Comparison of ENCODE assay signal across 8 mouse cellular contexts in genomic region chr2:30473431-30474031, GRCm38 (mm10). TPM values are rescaled to one million over a fixed set of nuclear protein-coding genes. Genes with fewer than 3 reads are reported as not detected.
A peak's percentile ranks its signal among the peaks of the same experiment; 100 is the strongest.
DNase-seq lines count a peak whose midpoint lies in the region; ATAC-seq and TF ChIP-seq lines count a peak whose summit lies in the region.

No protein-coding gene starts in this region.

- WGBS in heart, postnatal 0 days, result under 1% methylated on average over 58 of the region's 80 CpGs
- WGBS in limb, embryonic 15.5 days, result under 1% methylated on average over 72 of the region's 80 CpGs
- WGBS in midbrain, embryonic 16.5 days, result under 1% methylated on average over 52 of the region's 80 CpGs

- H3K27ac ChIP-seq in heart, postnatal 0 days (ENCODE audit: low read depth), result peak overlapping the region; percentile 91
- H3K27ac ChIP-seq in limb, embryonic 15.5 days, result peak overlapping the region; percentile 97
- H3K27ac ChIP-seq in midbrain, embryonic 16.5 days (ENCODE audit: low read length), result peak overlapping the region; percentile 89

- peak overlapping the region; percentile 85 for H3K4me3 ChIP-seq in heart, postnatal 0 days (ENCODE audit: low read depth, low read length)
- H3K4me3 ChIP-seq in limb, embryonic 15.5 days, result peak overlapping the region; percentile 83
- H3K4me3 ChIP-seq in midbrain, embryonic 16.5 days (ENCODE audit: low read depth, low read length), result peak overlapping the region; percentile 82

- peak; percentile 12 for DNase-seq in cerebellum, adult 11-12 months
- DNase-seq in cerebellum, adult 18-20 months, result no peak
- peak; percentile 59 for DNase-seq in right cerebral cortex, postnatal 14 days
- DNase-seq in right cerebral cortex, postnatal 4 days, result no peak
- no peak for DNase-seq in heart, postnatal 0 days (ENCODE audit: low spot score)

- H3K36me3 ChIP-seq in heart, postnatal 0 days (replicated peaks; ENCODE audit: control insufficient read depth, insufficient read depth, low read length), result no peaks in the 10 kb centered on the region
- H3K36me3 ChIP-seq in limb, embryonic 15.5 days, result no peaks in the 10 kb centered on the region
- no peaks in the 10 kb centered on the region for H3K36me3 ChIP-seq in midbrain, embryonic 16.5 days (ENCODE audit: control insufficient read depth, insufficient read depth, low read length)

- peak overlapping the region; percentile 89 for H3K9ac ChIP-seq in heart, postnatal 0 days (replicated peaks; ENCODE audit: low read depth, low read length)
- peak overlapping the region; percentile 94 for H3K9ac ChIP-seq in limb, embryonic 15.5 days
- H3K9ac ChIP-seq in midbrain, embryonic 16.5 days (ENCODE audit: low read depth, low read length), result peak overlapping the region; percentile 96

- peak overlapping the region; percentile 96 for H3K4me2 ChIP-seq in heart, postnatal 0 days (ENCODE audit: low read depth, low read length)
- peak overlapping the region; percentile 96 for H3K4me2 ChIP-seq in limb, embryonic 15.5 days
- H3K4me2 ChIP-seq in midbrain, embryonic 16.5 days (ENCODE audit: low read length), result peak overlapping the region; percentile 100

- ATAC-seq in heart, postnatal 0 days (ENCODE audit: insufficient read depth, low read depth), result peak; percentile 32
- peak; percentile 7; the same call in 1 of the 2 replicates for ATAC-seq in limb, embryonic 15.5 days (ENCODE audit: insufficient number of reproducible peaks, low FRiP score, low TSS enrichment, low read depth)
- peak; percentile 23 for ATAC-seq in midbrain, embryonic 16.5 days
- ATAC-seq in erythroid progenitor cell, adult 5-6 weeks (replicated peaks; ENCODE audit: low FRiP score, poor library complexity, severe bottlenecking), result no peak

- H3K9me3 ChIP-seq in heart, postnatal 0 days (replicated peaks; ENCODE audit: control insufficient read depth, low read length), result no peaks in the 10 kb centered on the region
- H3K9me3 ChIP-seq in limb, embryonic 15.5 days, result no peaks in the 10 kb centered on the region
- no peaks in the 10 kb centered on the region for H3K9me3 ChIP-seq in midbrain, embryonic 16.5 days (replicated peaks; ENCODE audit: control insufficient read depth, low read length, poor library complexity, severe bottlenecking)

- peaks cover 10% of the 10 kb centered on the region for H3K4me1 ChIP-seq in heart, postnatal 0 days (ENCODE audit: control insufficient read depth, insufficient read depth)
- H3K4me1 ChIP-seq in limb, embryonic 15.5 days, result peaks cover 34% of the 10 kb centered on the region
- H3K4me1 ChIP-seq in midbrain, embryonic 16.5 days (ENCODE audit: control insufficient read depth, insufficient read depth, low read length), result peaks cover 27% of the 10 kb centered on the region

- no peak; the same call in 1 of the 2 replicates for TF ChIP-seq EP300 in heart, postnatal 0 days (IDR thresholded peaks at IDR 0.05; ENCODE audit: low read depth)

- H3K27me3 ChIP-seq in heart, postnatal 0 days (ENCODE audit: control insufficient read depth, insufficient read depth, low read length), result no peaks in the 10 kb centered on the region
- H3K27me3 ChIP-seq in limb, embryonic 15.5 days, result no peaks in the 10 kb centered on the region
- H3K27me3 ChIP-seq in midbrain, embryonic 16.5 days (ENCODE audit: control insufficient read depth, insufficient read depth, low read depth, low read length), result no peaks in the 10 kb centered on the region

- TF ChIP-seq CTCF in heart, postnatal 0 days (IDR thresholded peaks at IDR 0.05; ENCODE audit: low read depth), result no peak

RNA-seq across cellular contexts. Expression of gene Ier5l, which starts 0.5 kb away (rescaled TPM):
- total RNA-seq in heart, postnatal 0 days (2014; rRNA removed; ENCODE audit: low replicate concordance), result 12.4 and 12.5 TPM in 2 replicates
- 0.94 and 1.2 TPM in 2 replicates for polyA plus RNA-seq in heart, postnatal 0 days (2015; fragmentation: Nextera tagmentation; extraction: Ambion mirVana)
- polyA plus RNA-seq in limb, embryonic 15.5 days (2015; fragmentation: Nextera tagmentation; extraction: Ambion mirVana), result 1.9 and 2.1 TPM in 2 replicates
- 2.0 TPM in 2 replicates for polyA plus RNA-seq in midbrain, embryonic 16.5 days (2015; fragmentation: Nextera tagmentation; extraction: Ambion mirVana)
- total RNA-seq in erythroid progenitor cell, adult 5-6 weeks (2015; ENCODE audit: low replicate concordance), result not detected in 2 replicates
- 0.51 TPM in 1 of 2 replicates, not detected in the other for total RNA-seq in erythroid progenitor cell, adult 5-6 weeks (2017; ENCODE audit: low replicate concordance)

RNA-seq across cellular contexts. Expression of gene Ptpa, which starts 57.7 kb away (rescaled TPM):
- 109 and 112 TPM in 2 replicates for total RNA-seq in heart, postnatal 0 days (2014; rRNA removed; ENCODE audit: low replicate concordance)
- polyA plus RNA-seq in heart, postnatal 0 days (2015; fragmentation: Nextera tagmentation; extraction: Ambion mirVana), result 92.4 TPM in 2 replicates
- polyA plus RNA-seq in limb, embryonic 15.5 days (2015; fragmentation: Nextera tagmentation; extraction: Ambion mirVana), result 137 and 149 TPM in 2 replicates
- 146 and 156 TPM in 2 replicates for polyA plus RNA-seq in midbrain, embryonic 16.5 days (2015; fragmentation: Nextera tagmentation; extraction: Ambion mirVana)
- total RNA-seq in erythroid progenitor cell, adult 5-6 weeks (2015; ENCODE audit: low replicate concordance), result 118 and 151 TPM in 2 replicates
- 103 and 168 TPM in 2 replicates for total RNA-seq in erythroid progenitor cell, adult 5-6 weeks (2017; ENCODE audit: low replicate concordance)

RNA-seq across cellular contexts. Expression of gene Crat, which starts 57.9 kb away (rescaled TPM):
- 351 and 413 TPM in 2 replicates for total RNA-seq in heart, postnatal 0 days (2014; rRNA removed; ENCODE audit: low replicate concordance)
- polyA plus RNA-seq in heart, postnatal 0 days (2015; fragmentation: Nextera tagmentation; extraction: Ambion mirVana), result 263 and 266 TPM in 2 replicates
- polyA plus RNA-seq in limb, embryonic 15.5 days (2015; fragmentation: Nextera tagmentation; extraction: Ambion mirVana), result 23.9 and 37.6 TPM in 2 replicates
- polyA plus RNA-seq in midbrain, embryonic 16.5 days (2015; fragmentation: Nextera tagmentation; extraction: Ambion mirVana), result 23.6 and 26.0 TPM in 2 replicates
- total RNA-seq in erythroid progenitor cell, adult 5-6 weeks (2015; ENCODE audit: low replicate concordance), result 80.9 and 111 TPM in 2 replicates
- 33.9 and 79.7 TPM in 2 replicates for total RNA-seq in erythroid progenitor cell, adult 5-6 weeks (2017; ENCODE audit: low replicate concordance)

Comparison
In these comparisons a context has a peak if more than half of its experiments do, and no peak if none do; other contexts are left out.
1. DNase-seq: peak in cerebellum, adult 11-12 months (single experiment) and right cerebral cortex, postnatal 14 days (single experiment); none in cerebellum, adult 18-20 months (0 of 2), right cerebral cortex, postnatal 4 days (single experiment) and heart, postnatal 0 days (single experiment).
2. Peak in every context shown above with its lines, with median percentiles within 50 percentile points of each other: H3K27ac ChIP-seq, H3K4me2 ChIP-seq, H3K4me3 ChIP-seq and H3K9ac ChIP-seq.